Mouse (Mus musculus) small intestine, adult 2 months (tissue): ENCODE results near the gene Sall4.

Experiments used
- CTCF ChIP-seq: fragments of 200-500 bp; IDR thresholded peaks from 2 replicates; pipeline ENCODE4 v1.5.1; 2012; ENCODE audit warnings: low read depth, mild to moderate bottlenecking, control low read depth, inconsistent platforms, low read length, moderate library complexity, mixed read lengths; ENCODE audit not compliant: insufficient replicate concordance, insufficient read length; ENCODE audit errors: extremely low read depth
- POLR2A ChIP-seq: fragments of 200-500 bp; IDR thresholded peaks from 2 replicates; pipeline ENCODE4 v1.6.1; 2012; ENCODE audit warnings: low read depth, mild to moderate bottlenecking, control low read depth, inconsistent platforms, low read length, moderate library complexity

DNA sequence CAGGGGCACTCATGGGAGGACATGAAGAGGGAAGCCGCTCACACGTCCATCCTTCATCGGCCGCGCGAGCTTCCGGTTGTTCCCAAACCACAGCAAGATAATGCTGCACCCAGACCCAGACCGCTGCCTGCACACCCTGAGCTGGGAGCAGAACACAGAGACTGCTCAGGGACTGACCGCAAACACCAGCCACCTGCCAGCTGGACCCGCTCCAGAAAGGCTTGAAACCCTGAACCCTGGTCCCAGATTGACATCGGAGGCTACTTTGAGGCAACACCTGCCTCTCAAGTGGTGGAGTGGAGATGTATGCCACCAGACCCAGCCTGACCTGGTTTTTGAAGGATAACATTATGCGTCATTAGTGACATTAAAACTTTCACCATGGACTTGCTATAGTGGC is 31.6 kb upstream of the Sall4 start:
- TF ChIP-seq CTCF (no peak), POLR2A (no peak)
